Mouse (Mus musculus) megakaryocyte, embryonic 14.5 days (primary cell): Measurements from ENCODE around the gene Mier2. TPM values are rescaled to one million over a fixed set of nuclear protein-coding genes. Genes with fewer than 3 reads are reported as not detected.

Source experiments
- H3K27me3 ChIP-seq: replicated peaks from 2 replicates; pipeline ENCODE3; 2012; ENCODE audit warnings: inconsistent platforms
- H3K36me3 ChIP-seq: replicated peaks from 2 replicates; pipeline ENCODE3; 2012; ENCODE audit warnings: low read length, inconsistent platforms, mixed read lengths
- H3K4me1 ChIP-seq: 2 replicates; pipeline ENCODE4 v1.6.1; 2012; ENCODE audit warnings: inconsistent platforms
- H3K4me3 ChIP-seq: replicated peaks from 2 replicates; pipeline ENCODE3; 2012; ENCODE audit warnings: moderate library complexity, mild to moderate bottlenecking, inconsistent platforms
- H3K9me3 ChIP-seq: 2 replicates; pipeline ENCODE4 v1.6.1; 2012; ENCODE audit warnings: inconsistent platforms
- FLI1 ChIP-seq: IDR thresholded peaks from 2 replicates; pipeline ENCODE4 v1.6.1; 2012; ENCODE audit warnings: low read length, inconsistent platforms, mixed read lengths
- GATA1 ChIP-seq: IDR thresholded peaks from 3 replicates; pipeline ENCODE4 v1.6.1; 2012; ENCODE audit warnings: mixed read lengths, low read length, inconsistent platforms, borderline replicate concordance
- polyA plus RNA-seq: library from polyadenylated mRNA; stranded (reverse); fragments of >175 nt; gene quantifications from 2 replicates; pipeline ENCODE4 v1.2.3, GENCODE M21; 2012; ENCODE audit warnings: low replicate concordance; ENCODE audit not compliant: insufficient read depth

Mier2 gene
- polyA plus RNA-seq, 1 experiment, result 32.9 TPM

GRCm38 (mm10) chr10:79525456-79526325, 29.3 kb downstream of the Mier2 start:
- H3K4me1 ChIP-seq, result peaks cover 15% of the 10 kb centered on the region
- TF ChIP-seq GATA1 (no peak), FLI1 (no peak)
- H3K36me3 ChIP-seq, result peaks cover 15% of the 10 kb centered on the region
- H3K27me3 ChIP-seq, result peaks cover 2% of the 10 kb centered on the region
- H3K9me3 ChIP-seq, result no peaks in the 10 kb centered on the region; the same call in 1 of the 2 replicates
- no peak overlapping the region for H3K4me3 ChIP-seq

GRCm38 (mm10) chr10:79524433-79524832, 30.6 kb downstream of the Mier2 start:
- no peaks in the 10 kb centered on the region for H3K27me3 ChIP-seq
- no peak overlapping the region for H3K4me3 ChIP-seq
- H3K9me3 ChIP-seq, result no peaks in the 10 kb centered on the region; the same call in 1 of the 2 replicates
- H3K36me3 ChIP-seq, result peaks cover 13% of the 10 kb centered on the region
- peaks cover 3% of the 10 kb centered on the region; the same call in 1 of the 2 replicates for H3K4me1 ChIP-seq
- TF ChIP-seq FLI1 (no peak), GATA1 (no peak)

GRCm38 (mm10) chr10:79506709-79507108, 48.3 kb downstream of the Mier2 start:
- TF ChIP-seq FLI1 (no peak), GATA1 (no peak)
- Histone ChIP-seq H3K9me3 (no peaks in the 10 kb centered on the region), H3K36me3 (no peaks in the 10 kb centered on the region), H3K4me3 (no peak overlapping the region), H3K27me3 (no peaks in the 10 kb centered on the region), H3K4me1 (no peaks in the 10 kb centered on the region)

- Histone ChIP-seq H3K4me1 (no peaks in the 10 kb centered on the region), H3K9me3 (no peaks in the 10 kb centered on the region), H3K4me3 (no peak overlapping the region), H3K36me3 (no peaks in the 10 kb centered on the region), H3K27me3 (no peaks in the 10 kb centered on the region)
- TF ChIP-seq GATA1 (no peak), FLI1 (no peak)
Measured at GRCm38 (mm10) chr10:79502830-79503644, 52.0 kb downstream of the Mier2 start.

- Histone ChIP-seq H3K27me3 (no peaks in the 10 kb centered on the region), H3K9me3 (no peaks in the 10 kb centered on the region), H3K36me3 (no peaks in the 10 kb centered on the region), H3K4me3 (no peak overlapping the region), H3K4me1 (no peaks in the 10 kb centered on the region)
- TF ChIP-seq GATA1 (no peak), FLI1 (no peak)
Measured at GRCm38 (mm10) chr10:79496701-79497288, 58.2 kb downstream of the Mier2 start.

GRCm38 (mm10) chr10:79495886-79496285, 59.1 kb downstream of the Mier2 start:
- Histone ChIP-seq H3K4me1 (no peaks in the 10 kb centered on the region), H3K27me3 (no peaks in the 10 kb centered on the region), H3K36me3 (no peaks in the 10 kb centered on the region), H3K9me3 (no peaks in the 10 kb centered on the region), H3K4me3 (no peak overlapping the region)
- TF ChIP-seq GATA1, result no peak
- no peak for TF ChIP-seq FLI1

Other genes starting within 250 kb of the Mier2 start
- 0.17 TPM in 1 of 2 replicates, not detected in the other for gene Vmn2r82, start 198.7 kb downstream of the Mier2 start, polyA plus RNA-seq
- not detected in 2 replicates for gene Vmn2r83, start 86.5 kb downstream of the Mier2 start, polyA plus RNA-seq
- 5.7 and 5.9 TPM in 2 replicates for gene Plpp2, start 21.4 kb downstream of the Mier2 start, polyA plus RNA-seq
- 1.2 TPM in 1 of 2 replicates, not detected in the other for gene Theg, start 32.1 kb upstream of the Mier2 start, polyA plus RNA-seq
- not detected in 2 replicates for gene C2cd4c, start 58.8 kb upstream of the Mier2 start, polyA plus RNA-seq
- not detected in 2 replicates for gene Shc2, start 82.7 kb upstream of the Mier2 start, polyA plus RNA-seq
- gene Odf3l2, start 90.5 kb upstream of the Mier2 start, polyA plus RNA-seq, result not detected in 2 replicates
- 0.78 TPM in 1 of 2 replicates, not detected in the other for gene Madcam1, start 109.4 kb upstream of the Mier2 start, polyA plus RNA-seq
- 209 and 257 TPM in 2 replicates for gene Tpgs1, start 114.2 kb upstream of the Mier2 start, polyA plus RNA-seq
- 451 and 1,194 TPM in 2 replicates for gene Cdc34, start 127.0 kb upstream of the Mier2 start, polyA plus RNA-seq
- gene Gzmm, start 133.8 kb upstream of the Mier2 start, polyA plus RNA-seq, result 1.4 and 2.2 TPM in 2 replicates
- gene Bsg, start 149.3 kb upstream of the Mier2 start, polyA plus RNA-seq, result 2,144 and 3,272 TPM in 2 replicates
- gene Hcn2, start 161.4 kb upstream of the Mier2 start, polyA plus RNA-seq, result 1.5 and 1.8 TPM in 2 replicates
- 11.1 and 25.3 TPM in 2 replicates for gene Polrmt, start 191.4 kb upstream of the Mier2 start, polyA plus RNA-seq
- gene Fgf22, start 199.9 kb upstream of the Mier2 start, polyA plus RNA-seq, result not detected in 2 replicates
- gene Rnf126, start 211.8 kb upstream of the Mier2 start, polyA plus RNA-seq, result 302 and 542 TPM in 2 replicates
- gene Fstl3, start 222.1 kb upstream of the Mier2 start, polyA plus RNA-seq, result 1.6 TPM in 1 of 2 replicates, not detected in the other
- 0.70 TPM in 1 of 2 replicates, not detected in the other for gene Prss57, start 235.8 kb upstream of the Mier2 start, polyA plus RNA-seq
- gene Palm, start 238.4 kb upstream of the Mier2 start, polyA plus RNA-seq, result 39.0 and 54.6 TPM in 2 replicates